Mouse (Mus musculus) embryonic fibroblast, embryonic 13.5 days (primary cell): Measurements from ENCODE around the gene Tap1. TPM values are rescaled to one million over a fixed set of nuclear protein-coding genes. Genes with fewer than 3 reads are reported as not detected.
A peak's percentile ranks its signal among the peaks of the same experiment; 100 is the strongest.

ENCODE experiments used
- H3K27ac ChIP-seq: 2 replicates; pipeline ENCODE4 v1.5.1; 2012; ENCODE audit warnings: low read length, control low read depth, inconsistent platforms; ENCODE audit not compliant: insufficient read depth
- H3K4me1 ChIP-seq: 2 replicates; pipeline ENCODE4 v1.6.1; 2011; ENCODE audit warnings: low read length; ENCODE audit not compliant: control insufficient read depth, insufficient read depth
- H3K4me3 ChIP-seq: 2 replicates; pipeline ENCODE4 v1.5.1; 2011; ENCODE audit warnings: mild to moderate bottlenecking, control low read depth, low read length; ENCODE audit not compliant: insufficient read depth
- CTCF ChIP-seq: IDR thresholded peaks from 2 replicates; pipeline ENCODE4 v1.5.1; 2011; ENCODE audit warnings: mild to moderate bottlenecking, control low read depth, low read length, moderate library complexity, borderline replicate concordance; ENCODE audit not compliant: insufficient read depth
- POLR2A ChIP-seq: IDR thresholded peaks from 2 replicates; pipeline ENCODE4 v1.6.1; 2011; ENCODE audit warnings: low read depth, mild to moderate bottlenecking, control low read depth, low read length, moderate library complexity
- polyA plus RNA-seq: library from polyadenylated mRNA; stranded (reverse); fragments of >200 nt; gene quantifications from 2 replicates; pipeline ENCODE4 v1.2.4, GENCODE M21; 2011; ENCODE audit warnings: low read depth; ENCODE audit not compliant: missing spikeins, insufficient read length

The Tap1 gene
- polyA plus RNA-seq, 1 experiment = 17.8 TPM

DNA sequence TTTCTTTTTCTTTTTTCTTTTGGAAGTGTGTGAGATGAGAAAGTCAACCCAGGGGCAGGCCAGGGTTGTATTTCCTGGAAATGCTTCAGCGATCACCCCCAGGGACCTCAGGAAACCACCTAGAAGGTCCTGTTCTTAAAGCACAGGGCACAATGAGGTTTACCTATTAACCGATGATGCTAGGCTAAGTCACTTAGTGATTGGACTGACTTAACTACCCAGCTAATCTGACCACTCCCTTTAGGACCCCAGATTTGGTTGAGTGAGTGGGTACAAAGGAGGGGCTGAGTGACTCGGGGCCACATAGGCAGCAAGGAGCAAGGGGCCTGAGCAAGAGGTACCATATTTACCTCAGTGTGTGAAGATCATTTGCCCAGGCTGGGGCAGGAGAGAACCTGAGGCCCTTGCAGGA is 42.4 kb upstream of the Tap1 start:
- Histone ChIP-seq H3K4me1 (peaks cover 1% of the 10 kb centered on the region; the same call in 1 of the 2 replicates), H3K4me3 (no peak overlapping the region), H3K27ac (no peak overlapping the region)
- no peak for TF ChIP-seq CTCF
- no peak for TF ChIP-seq POLR2A

DNA sequence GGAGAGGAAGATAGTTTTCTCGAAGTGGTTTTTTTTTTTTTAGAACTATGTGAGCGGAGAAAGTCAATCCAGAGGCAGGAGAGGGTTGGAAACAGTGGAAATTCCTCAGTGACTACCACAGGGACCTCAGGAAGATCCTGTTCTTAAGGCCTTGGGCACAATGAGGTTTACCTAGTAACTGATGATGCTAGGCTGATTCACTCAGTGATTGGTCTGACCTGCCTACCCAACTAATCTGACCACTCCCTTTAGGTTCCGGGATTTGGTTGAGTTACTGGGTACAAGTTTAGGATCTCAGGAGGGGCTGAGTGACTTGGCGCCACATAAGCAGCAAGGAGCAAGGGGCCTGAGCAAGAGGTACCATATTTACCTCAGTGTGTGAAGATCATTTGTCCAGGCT is 34.4 kb upstream of the Tap1 start, which contains the start of gene H2-DMb1:
H2-DMb1 (plus strand) TSS at position 150 of the 400 bp plus-strand sequence.
- H3K4me1 ChIP-seq = no peaks in the 10 kb centered on the region
- H3K27ac ChIP-seq = no peak within 1 kb of the TSS
- no peak within 1 kb of the TSS for H3K4me3 ChIP-seq
- no peak for TF ChIP-seq CTCF
- TF ChIP-seq POLR2A = no peak

DNA sequence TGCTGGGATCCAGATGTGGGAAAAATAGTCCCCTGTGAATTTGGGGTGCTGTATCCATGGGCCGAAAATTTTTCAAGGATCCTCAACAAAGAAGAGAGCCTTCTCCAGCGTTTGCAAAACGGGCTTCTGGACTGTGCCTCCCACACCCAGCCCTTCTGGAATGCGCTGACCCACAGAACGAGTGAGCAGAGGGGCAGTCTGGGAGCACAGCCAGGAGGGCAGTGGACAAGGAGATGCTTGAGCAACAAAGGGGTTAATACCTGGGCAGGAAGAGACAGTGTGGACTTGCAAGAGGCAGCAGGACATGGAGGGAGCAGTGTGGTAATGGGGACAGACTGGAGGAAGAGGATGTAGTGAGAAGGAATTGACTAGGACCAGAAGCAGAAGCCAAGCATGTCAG is 31.8 kb upstream of the Tap1 start:
- H3K27ac ChIP-seq = no peak overlapping the region
- no peak for TF ChIP-seq CTCF
- no peak for TF ChIP-seq POLR2A

DNA sequence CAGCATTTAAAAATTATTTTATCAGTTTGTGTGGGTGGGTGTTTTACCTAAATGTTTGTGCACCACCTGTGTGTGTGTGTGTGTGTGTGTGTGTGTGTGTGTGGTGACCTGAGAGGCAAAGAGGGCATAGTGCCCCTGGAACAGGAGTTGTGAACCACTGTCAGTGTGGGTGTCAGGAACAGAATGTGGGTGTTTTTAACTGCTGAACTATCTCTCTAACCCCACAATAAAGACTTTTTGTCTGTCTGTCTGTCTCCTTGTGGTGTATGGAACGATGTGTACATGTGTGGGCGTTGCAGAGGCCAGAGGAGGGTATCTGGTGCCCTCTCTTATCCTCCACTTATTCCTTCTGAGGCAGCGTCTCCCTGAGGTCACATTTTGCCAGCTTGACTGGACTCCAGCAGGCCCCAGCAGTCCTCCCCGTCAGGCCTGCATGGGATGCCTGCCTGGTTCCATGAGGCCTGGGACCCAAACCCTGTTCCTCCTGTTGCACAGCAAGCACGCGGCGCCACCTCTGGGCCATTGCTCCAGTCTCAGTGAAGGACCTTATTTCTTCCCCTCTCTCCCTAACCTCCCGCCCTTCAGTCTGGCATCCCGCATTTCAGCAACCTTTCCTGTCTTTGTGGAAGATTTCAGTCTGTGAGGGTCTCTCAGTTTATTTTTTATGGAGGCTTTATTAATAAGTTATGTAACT is 23.0 kb upstream of the Tap1 start:
- H3K4me1 ChIP-seq = no peaks in the 10 kb centered on the region
- TF ChIP-seq CTCF = peak; percentile 61; the same call in 1 of the 2 replicates
- TF ChIP-seq POLR2A = no peak
- H3K4me3 ChIP-seq = no peak overlapping the region
- no peak overlapping the region for H3K27ac ChIP-seq

More for the DNA sequence above, 31.8 kb upstream of the Tap1 start:
- Histone ChIP-seq H3K4me1 (no peaks in the 10 kb centered on the region), H3K4me3 (no peak overlapping the region)

DNA sequence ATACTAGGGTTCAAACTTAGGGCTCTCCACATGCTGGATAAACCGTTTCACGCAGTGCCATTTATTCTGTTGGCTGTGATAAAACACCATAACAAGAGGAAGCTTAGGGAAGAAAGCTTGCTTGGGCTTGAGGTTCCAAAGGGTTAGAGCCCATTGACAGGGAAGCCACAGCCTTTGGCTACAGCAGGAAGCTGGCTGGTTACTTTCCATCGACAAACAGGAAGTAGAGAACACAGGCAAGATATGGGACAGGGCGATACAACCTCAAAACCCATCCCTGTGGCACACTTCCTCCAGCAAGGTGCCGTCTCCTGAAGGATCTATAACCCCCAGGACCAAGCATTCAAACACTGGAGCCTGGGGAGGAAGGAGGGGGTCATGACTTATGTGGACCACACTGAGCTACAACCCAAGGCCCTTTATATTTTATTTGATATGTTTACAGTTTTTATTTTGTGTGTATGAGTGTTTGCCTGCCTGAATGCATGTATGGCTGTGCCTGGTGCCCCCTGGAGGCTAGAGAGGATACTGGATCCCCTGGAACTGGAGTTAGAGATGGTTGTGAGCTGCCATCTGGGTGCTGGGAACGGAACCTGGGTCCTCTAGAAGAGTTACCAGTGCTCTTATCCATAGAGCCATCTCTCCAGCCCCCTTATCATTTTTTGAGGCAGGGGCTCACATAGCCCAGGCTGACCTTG is 22.2 kb upstream of the Tap1 start:
- TF ChIP-seq CTCF = no peak
- TF ChIP-seq POLR2A = no peak
- no peak overlapping the region for H3K4me3 ChIP-seq
- H3K27ac ChIP-seq = no peak overlapping the region
- H3K4me1 ChIP-seq = no peaks in the 10 kb centered on the region

DNA sequence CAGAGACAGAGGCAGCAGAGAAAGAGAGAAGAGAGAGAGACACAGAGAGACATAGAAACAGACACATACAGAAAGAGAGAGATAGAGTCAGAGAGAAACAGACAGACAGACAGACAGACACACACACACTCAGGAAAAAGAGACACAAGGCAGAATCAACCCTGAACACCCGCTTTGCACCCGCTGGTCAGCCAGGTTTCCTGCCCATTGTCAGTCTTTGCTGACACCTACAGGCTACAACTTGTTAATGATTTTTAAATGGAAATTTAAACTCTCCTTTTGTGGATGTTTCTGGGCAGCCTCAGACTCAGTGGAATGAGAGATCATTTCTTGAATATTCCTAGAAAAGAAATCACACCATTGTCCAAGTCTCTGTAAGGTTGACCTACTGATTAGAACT is 18.1 kb upstream of the Tap1 start:
- TF ChIP-seq CTCF (peak; percentile 48; the same call in 1 of the 2 replicates), POLR2A (no peak)
- Histone ChIP-seq H3K4me1 (no peaks in the 10 kb centered on the region), H3K27ac (no peak overlapping the region), H3K4me3 (no peak overlapping the region)

DNA sequence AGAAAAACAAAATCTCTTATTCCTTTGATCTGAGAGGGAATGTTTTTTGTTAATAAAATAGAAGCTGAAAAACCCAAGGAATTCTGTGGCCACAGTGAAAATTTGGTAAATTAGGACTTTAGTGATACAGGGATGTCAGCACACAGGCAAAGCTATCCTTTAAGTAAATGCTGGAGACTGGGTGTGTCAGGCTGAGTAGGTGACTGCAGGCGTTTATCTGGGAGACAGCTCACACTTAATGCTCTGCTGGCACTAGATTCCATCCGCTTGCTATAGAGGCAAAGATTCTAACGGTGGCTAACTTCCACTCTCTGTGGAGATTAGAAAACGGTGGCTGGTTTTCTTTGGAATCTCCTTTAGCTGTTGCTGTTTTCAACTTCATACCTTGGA is 16.9 kb upstream of the Tap1 start:
- Histone ChIP-seq H3K4me1 (no peaks in the 10 kb centered on the region), H3K4me3 (no peak overlapping the region), H3K27ac (no peak overlapping the region)
- no peak for TF ChIP-seq POLR2A
- TF ChIP-seq CTCF = no peak

DNA sequence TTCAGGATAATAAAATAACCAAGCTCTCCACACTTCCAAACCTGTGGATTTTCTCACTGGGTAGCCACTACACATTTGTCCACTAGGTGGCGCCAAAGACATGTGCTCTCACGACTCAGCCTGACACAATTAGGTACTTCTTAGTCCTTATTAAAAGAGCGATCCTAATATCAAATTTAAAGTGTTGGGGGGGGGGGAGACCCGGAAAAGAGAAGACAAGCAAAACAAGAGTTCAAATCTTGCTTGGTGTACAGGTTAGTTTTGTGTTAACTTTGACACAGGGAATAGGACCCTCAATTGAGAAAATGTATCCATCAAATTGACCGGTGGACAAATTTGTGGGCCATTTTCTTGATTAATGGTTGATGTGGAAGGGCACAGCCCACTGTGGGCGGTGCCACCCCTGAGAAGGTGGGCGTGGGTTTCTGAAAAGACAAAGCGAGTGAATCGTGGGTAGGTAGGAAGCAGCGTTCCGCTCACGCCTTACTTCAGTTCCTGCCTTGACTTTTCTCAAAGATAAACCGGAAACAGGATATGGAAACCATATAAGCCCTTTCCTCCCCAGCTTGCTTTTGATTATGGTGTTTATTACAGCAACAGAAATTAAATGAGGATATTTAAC is 16.4 kb upstream of the Tap1 start:
- no peak overlapping the region for H3K27ac ChIP-seq
- H3K4me3 ChIP-seq = no peak overlapping the region
- H3K4me1 ChIP-seq = no peaks in the 10 kb centered on the region
- TF ChIP-seq CTCF = peak; percentile 82; the same call in 1 of the 2 replicates
- TF ChIP-seq POLR2A = no peak

DNA sequence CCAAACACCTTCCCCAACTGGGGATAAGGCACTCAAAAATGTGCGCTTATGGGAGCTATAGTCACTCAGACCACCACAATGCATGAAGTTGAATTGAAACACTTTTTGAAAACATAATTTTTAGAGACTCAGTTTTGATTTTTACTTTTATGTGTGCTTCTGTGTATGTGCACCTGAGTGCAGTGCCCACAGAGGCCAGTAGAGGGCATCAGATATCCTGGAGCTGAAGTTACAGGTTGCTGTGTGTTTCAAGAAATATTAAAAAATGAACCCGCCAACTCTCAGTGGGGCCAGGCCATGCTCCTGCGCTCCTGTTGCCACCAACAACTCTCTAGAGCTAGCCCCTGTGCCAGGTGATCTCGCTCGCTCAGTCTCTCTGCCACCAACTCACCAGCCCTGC is 14.8 kb upstream of the Tap1 start:
- no peak overlapping the region for H3K27ac ChIP-seq
- no peak overlapping the region for H3K4me3 ChIP-seq
- TF ChIP-seq CTCF = no peak
- TF ChIP-seq POLR2A = no peak
- no peaks in the 10 kb centered on the region for H3K4me1 ChIP-seq

DNA sequence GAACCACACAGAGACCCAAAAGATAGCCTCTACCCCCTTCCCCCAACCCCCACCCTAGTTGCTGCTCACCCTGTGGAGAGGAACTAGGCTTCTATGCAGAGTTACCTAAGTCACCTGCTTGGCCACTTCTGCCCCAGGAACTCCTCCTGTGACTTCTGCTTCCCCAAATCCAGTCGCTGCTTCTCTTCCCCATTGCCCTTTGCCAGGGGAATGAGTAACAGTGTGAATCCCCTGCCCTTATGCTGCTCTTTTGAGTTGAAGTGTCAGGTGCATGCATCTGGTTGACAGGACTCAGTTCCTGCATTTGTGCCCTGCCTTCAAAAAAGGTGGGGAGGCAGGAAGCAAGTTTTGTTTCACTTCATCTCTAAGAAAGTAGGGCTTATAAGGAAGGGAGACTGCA is 13.3 kb upstream of the Tap1 start:
- no peak for TF ChIP-seq CTCF
- TF ChIP-seq POLR2A = no peak

More for the DNA sequence above, 13.3 kb upstream of the Tap1 start:
- Histone ChIP-seq H3K4me1 (no peaks in the 10 kb centered on the region), H3K27ac (no peak overlapping the region), H3K4me3 (no peak overlapping the region)
